Mouse (Mus musculus) spleen, postnatal 10 days (tissue): ENCODE measurements around the gene Mtfp1.
"Not testable (repeated sequence)": the region's sequence is repeated elsewhere in the genome, so short reads cannot be mapped to it uniquely, and the experiment has no call there.

Source experiments
- DNase-seq, 2 experiments: peaks; one replicate each; pipeline ENCODE4 v3.0.0; 2021 to 2022; ENCODE audit warnings: low spot score in 2 of 2

Gene Mtfp1

GRCm38 (mm10) chr11:4115407-4115806, 20.2 kb upstream of the Mtfp1 start:
- no peak for DNase-seq

- DNase-seq: not testable (repeated sequence)
Observed at GRCm38 (mm10) chr11:4114541-4114940, 19.3 kb upstream of the Mtfp1 start.

GRCm38 (mm10) chr11:4113970-4114369, 18.7 kb upstream of the Mtfp1 start:
- DNase-seq: no peak

GRCm38 (mm10) chr11:4113496-4113895, 18.3 kb upstream of the Mtfp1 start:
- no peak for DNase-seq

GRCm38 (mm10) chr11:4112861-4113260, 17.6 kb upstream of the Mtfp1 start:
- no peak for DNase-seq

GRCm38 (mm10) chr11:4112033-4112432, 16.8 kb upstream of the Mtfp1 start:
- no peak for DNase-seq

- DNase-seq: no peak
Observed at GRCm38 (mm10) chr11:4108691-4109090, 13.4 kb upstream of the Mtfp1 start.

GRCm38 (mm10) chr11:4107901-4108300, 12.7 kb upstream of the Mtfp1 start:
- not testable (repeated sequence) for DNase-seq

- no peak for DNase-seq
Observed at GRCm38 (mm10) chr11:4105444-4105843, 10.2 kb upstream of the Mtfp1 start.

DNA sequence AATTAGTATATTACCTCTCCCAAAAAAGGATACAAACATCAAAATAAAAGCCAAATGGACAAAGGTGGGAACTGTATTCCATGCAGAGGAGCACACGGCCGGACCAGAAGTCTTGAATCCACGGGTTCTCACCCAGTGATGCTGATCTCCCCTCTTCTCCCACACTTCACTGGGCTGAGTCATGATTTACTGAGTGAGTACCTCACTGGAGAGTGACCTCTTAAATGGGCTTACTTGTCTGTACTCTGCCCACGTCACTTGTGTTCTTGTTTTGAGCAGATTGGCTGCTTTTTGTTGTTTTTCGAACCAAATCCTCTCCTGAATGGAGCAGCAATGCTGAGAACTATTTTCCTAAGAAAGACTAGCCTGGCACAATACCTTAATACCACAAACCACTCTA, 9.7 kb upstream of the Mtfp1 start:
- no peak for DNase-seq

- no peak for DNase-seq
Observed at GRCm38 (mm10) chr11:4103522-4103921, 8.3 kb upstream of the Mtfp1 start.

DNA sequence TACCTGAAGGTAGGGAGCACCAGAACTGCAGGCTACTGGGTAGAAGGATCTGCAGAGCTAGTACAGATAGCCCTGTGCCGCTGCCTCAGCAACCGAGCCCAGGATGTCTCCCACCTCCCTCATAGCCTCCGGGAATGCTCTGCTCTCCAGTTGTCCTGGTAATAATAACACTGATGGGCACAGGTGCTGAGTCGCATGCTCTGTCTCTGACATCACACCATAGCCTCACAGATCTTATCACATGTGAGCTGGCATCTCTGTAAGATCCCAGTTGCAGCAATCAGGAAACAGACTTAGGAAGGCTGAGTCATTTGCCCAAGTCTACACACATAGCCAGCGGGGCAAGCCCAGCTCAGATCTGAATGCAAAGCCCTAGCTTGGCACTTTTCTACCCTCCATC, 6.6 kb upstream of the Mtfp1 start:
- DNase-seq: no peak

GRCm38 (mm10) chr11:4099447-4099846, 4.2 kb upstream of the Mtfp1 start:
- no peak for DNase-seq

GRCm38 (mm10) chr11:4098816-4099215, 3.6 kb upstream of the Mtfp1 start:
- no peak for DNase-seq

- no peak for DNase-seq
Observed at GRCm38 (mm10) chr11:4098120-4098519, 2.9 kb upstream of the Mtfp1 start.

DNA sequence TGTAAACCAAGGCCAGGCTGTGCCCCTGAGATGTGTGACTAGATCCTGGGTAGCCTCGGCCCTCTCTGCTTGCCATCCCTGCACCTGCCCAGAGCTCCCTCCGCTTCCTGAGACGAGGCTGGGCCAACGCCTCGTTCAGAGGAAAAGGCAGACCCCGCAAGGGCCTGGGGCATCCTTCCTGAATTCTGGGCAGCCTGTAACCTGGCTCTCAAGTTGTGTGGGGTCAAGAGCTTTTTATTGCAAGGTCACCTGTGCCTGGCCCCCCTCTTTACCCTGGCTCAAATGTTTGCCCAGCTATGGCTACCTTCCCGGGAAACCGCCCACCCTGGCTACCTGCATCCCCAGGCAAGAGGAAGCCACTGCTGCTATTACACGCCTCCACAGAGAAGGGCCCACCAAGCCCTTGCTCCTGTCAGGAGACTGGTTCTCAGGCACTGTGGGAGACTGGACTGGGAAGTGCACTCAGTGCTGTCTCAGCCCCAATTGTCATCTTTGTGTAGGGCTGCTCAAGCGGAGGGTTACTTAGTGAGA, 1.9 kb upstream of the Mtfp1 start:
- peak in 1 of 2 experiments; percentile 43 for DNase-seq

GRCm38 (mm10) chr11:4096054-4096984, 1.1 kb upstream of the Mtfp1 start:
- peak; percentile 92 to 98 for DNase-seq

- peak; percentile 80 to 90 for DNase-seq
Observed at GRCm38 (mm10) chr11:4094378-4095170, 671 bp downstream of the Mtfp1 start.

GRCm38 (mm10) chr11:4093459-4094377, 1.5 kb downstream of the Mtfp1 start:
- no peak for DNase-seq

GRCm38 (mm10) chr11:4087267-4087666, 8.0 kb downstream of the Mtfp1 start:
- DNase-seq: no peak

GRCm38 (mm10) chr11:4086246-4086645, 9.0 kb downstream of the Mtfp1 start:
- DNase-seq: no peak
